Mouse (Mus musculus) heart, embryonic 12.5 days (tissue): ENCODE data around the gene Tjp2. TPM values are rescaled to one million over a fixed set of nuclear protein-coding genes. Genes with fewer than 3 reads are reported as not detected.

Experiments
- ATAC-seq: fragments of 200-750 bp; cut with Nextera tagmentation; 2 replicates; pipeline ENCODE4 v1.8.0; 2017; ENCODE audit warnings: moderate TSS enrichment, moderate library complexity; ENCODE audit not compliant: insufficient number of reproducible peaks, low FRiP score
- H3K27ac ChIP-seq: fragments of 300-500 bp; sonication (generic); 2 replicates; pipeline ENCODE4 v1.5.1; 2016; ENCODE audit warnings: mild to moderate bottlenecking, moderate library complexity; ENCODE audit not compliant: poor library complexity, severe bottlenecking
- H3K27me3 ChIP-seq: fragments of 300-500 bp; sonication (generic); replicated peaks from 2 replicates; pipeline ENCODE4 v1.6.1; 2016; ENCODE audit warnings: mild to moderate bottlenecking, moderate library complexity
- H3K36me3 ChIP-seq: fragments of 300-500 bp; sonication (generic); 2 replicates; pipeline ENCODE4 v1.6.1; 2016; ENCODE audit warnings: mild to moderate bottlenecking, moderate library complexity
- H3K4me1 ChIP-seq: fragments of 300-500 bp; sonication (generic); replicated peaks from 2 replicates; pipeline ENCODE4 v1.6.1; 2016; ENCODE audit warnings: mild to moderate bottlenecking
- H3K4me2 ChIP-seq: fragments of 300-500 bp; sonication (generic); 2 replicates; pipeline ENCODE4 v1.6.1; 2016; ENCODE audit warnings: mild to moderate bottlenecking, moderate library complexity
- H3K4me3 ChIP-seq: fragments of 300-500 bp; sonication (generic); 2 replicates; pipeline ENCODE4 v1.5.1; 2016; ENCODE audit warnings: mild to moderate bottlenecking
- H3K9ac ChIP-seq: fragments of 300-500 bp; sonication (generic); 2 replicates; pipeline ENCODE4 v1.6.1; 2016; ENCODE audit warnings: mild to moderate bottlenecking, moderate library complexity
- H3K9me3 ChIP-seq: fragments of 300-500 bp; sonication (generic); replicated peaks from 2 replicates; pipeline ENCODE4 v1.6.1; 2016; ENCODE audit warnings: mild to moderate bottlenecking, moderate library complexity
- WGBS: fragments of 180-500 bp; shearing (Covaris S2); methylation state at CpG from one replicate; pipeline ENCODE4 v1.1.7; 2016; 5-methylcytosine and 5-hydroxymethylcytosine counted together
- polyA plus RNA-seq: library from polyadenylated mRNA; unstranded; fragments of >200 nt; fragmentation: Nextera tagmentation; extraction: Ambion mirVana; gene quantifications from 2 replicates; pipeline ENCODE4 v1.2.1, GENCODE M21; 2016

Gene Tjp2
- polyA plus RNA-seq, 1 experiment from 2014 or later = 31.9 TPM

- Histone ChIP-seq H3K36me3 (no peaks in the 10 kb centered on the region), H3K9me3 (peaks cover 5% of the 10 kb centered on the region; the same call in 1 of the 2 replicates), H3K4me2 (no peak overlapping the region), H3K4me1 (peaks cover 21% of the 10 kb centered on the region), H3K27ac (peak overlapping the region; percentile 44; the same call in 1 of the 2 replicates), H3K27me3 (no peaks in the 10 kb centered on the region), H3K4me3 (no peak overlapping the region), H3K9ac (no peak overlapping the region)
- ATAC-seq = no peak
- 65% methylated on average over 8 of the region's 8 CpGs for WGBS
Observed at GRCm38 (mm10) chr19:24058851-24059250, 166.0 kb downstream of the Tjp2 start.

GRCm38 (mm10) chr19:24058021-24058420 is 166.8 kb downstream of the Tjp2 start:
- H3K27me3 ChIP-seq = no peaks in the 10 kb centered on the region
- H3K4me1 ChIP-seq = peaks cover 27% of the 10 kb centered on the region
- no peak overlapping the region for H3K4me3 ChIP-seq
- no peak for ATAC-seq
- WGBS = 28% methylated on average over 5 of the region's 5 CpGs
- H3K27ac ChIP-seq = peak overlapping the region; percentile 87
- H3K36me3 ChIP-seq = no peaks in the 10 kb centered on the region
- H3K9ac ChIP-seq = no peak overlapping the region
- H3K9me3 ChIP-seq = peaks cover 5% of the 10 kb centered on the region; the same call in 1 of the 2 replicates
- no peak overlapping the region for H3K4me2 ChIP-seq

GRCm38 (mm10) chr19:24056880-24057279 is 167.9 kb downstream of the Tjp2 start:
- Histone ChIP-seq H3K4me2 (no peak overlapping the region), H3K27ac (peak overlapping the region; percentile 87), H3K9me3 (peaks cover 5% of the 10 kb centered on the region; the same call in 1 of the 2 replicates), H3K4me3 (no peak overlapping the region), H3K9ac (no peak overlapping the region), H3K27me3 (no peaks in the 10 kb centered on the region), H3K4me1 (peaks cover 27% of the 10 kb centered on the region), H3K36me3 (no peaks in the 10 kb centered on the region)
- no peak for ATAC-seq
- 93% methylated on average over 1 of the region's 1 CpGs for WGBS

- no peak for ATAC-seq
- H3K9me3 ChIP-seq = peaks cover 5% of the 10 kb centered on the region; the same call in 1 of the 2 replicates
- no peak overlapping the region for H3K4me2 ChIP-seq
- peaks cover 39% of the 10 kb centered on the region for H3K4me1 ChIP-seq
- H3K4me3 ChIP-seq = no peak overlapping the region
- no peaks in the 10 kb centered on the region for H3K36me3 ChIP-seq
- no peak overlapping the region for H3K9ac ChIP-seq
- no peaks in the 10 kb centered on the region for H3K27me3 ChIP-seq
- peak overlapping the region; percentile 94 for H3K27ac ChIP-seq
- 29% methylated on average over 2 of the region's 2 CpGs for WGBS
Observed at GRCm38 (mm10) chr19:24054904-24055303, 169.9 kb downstream of the Tjp2 start.

DNA sequence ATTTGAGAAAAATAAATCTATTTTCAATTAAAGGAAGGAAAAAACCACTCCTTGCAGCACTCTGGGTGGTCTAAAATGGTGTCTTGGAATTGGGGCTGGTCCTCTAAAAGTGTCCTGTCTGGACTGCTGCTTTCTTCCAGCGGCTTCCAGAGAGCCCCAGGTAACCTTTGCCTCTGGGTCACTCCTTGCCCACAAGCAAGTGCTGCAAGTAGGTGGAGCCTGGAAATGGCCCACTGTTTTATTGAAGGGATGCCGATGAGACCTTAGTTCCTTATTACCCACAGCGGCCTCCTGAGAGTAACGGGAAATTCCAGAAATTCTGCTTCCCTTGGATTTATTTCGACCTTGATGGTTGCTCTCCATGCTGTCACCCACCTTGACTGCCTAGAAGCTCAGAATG is 170.6 kb downstream of the Tjp2 start:
- Histone ChIP-seq H3K27me3 (no peaks in the 10 kb centered on the region), H3K4me3 (no peak overlapping the region)
- no peak for ATAC-seq

DNA sequence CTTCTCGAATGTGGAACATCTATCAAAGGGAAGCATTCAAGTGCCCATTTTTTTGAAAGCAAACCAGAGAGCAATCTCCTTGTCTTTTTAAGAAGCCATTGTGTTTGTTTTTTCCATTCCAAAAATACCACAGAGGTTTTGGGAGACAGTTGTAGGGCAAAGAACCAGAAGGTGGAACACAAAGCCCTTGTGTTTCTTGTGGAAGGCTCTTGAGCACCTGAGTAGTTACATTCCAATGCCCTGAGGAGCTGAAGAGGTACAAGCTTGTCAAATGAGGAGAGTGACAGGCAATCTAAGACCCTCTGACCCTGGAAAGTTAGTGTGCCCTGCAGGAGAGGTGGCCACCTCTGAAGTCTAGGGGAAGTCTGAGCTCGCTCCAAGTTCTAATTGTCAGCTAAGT is 174.3 kb downstream of the Tjp2 start:
- H3K9ac ChIP-seq = no peak overlapping the region
- H3K36me3 ChIP-seq = no peaks in the 10 kb centered on the region
- H3K27me3 ChIP-seq = no peaks in the 10 kb centered on the region
- no peak for ATAC-seq
- H3K4me3 ChIP-seq = no peak overlapping the region
- H3K4me1 ChIP-seq = peaks cover 39% of the 10 kb centered on the region
- 0 out of 2 replicates have a peak, but pooled peaks cover under 1% of the 10 kb centered on the region for H3K9me3 ChIP-seq
- no peak overlapping the region for H3K4me2 ChIP-seq
- peak overlapping the region; percentile 81 for H3K27ac ChIP-seq
- 50% methylated on average over 2 of the region's 2 CpGs for WGBS

More for the DNA sequence above, 170.6 kb downstream of the Tjp2 start:
- whole genome bisulfite sequencing = 72% methylated on average over 5 of the region's 5 CpGs
- peaks cover 42% of the 10 kb centered on the region for H3K4me1 ChIP-seq
- H3K9me3 ChIP-seq = peaks cover 5% of the 10 kb centered on the region; the same call in 1 of the 2 replicates
- no peaks in the 10 kb centered on the region for H3K36me3 ChIP-seq
- H3K9ac ChIP-seq = no peak overlapping the region
- H3K4me2 ChIP-seq = no peak overlapping the region
- peak overlapping the region; percentile 94 for H3K27ac ChIP-seq

DNA sequence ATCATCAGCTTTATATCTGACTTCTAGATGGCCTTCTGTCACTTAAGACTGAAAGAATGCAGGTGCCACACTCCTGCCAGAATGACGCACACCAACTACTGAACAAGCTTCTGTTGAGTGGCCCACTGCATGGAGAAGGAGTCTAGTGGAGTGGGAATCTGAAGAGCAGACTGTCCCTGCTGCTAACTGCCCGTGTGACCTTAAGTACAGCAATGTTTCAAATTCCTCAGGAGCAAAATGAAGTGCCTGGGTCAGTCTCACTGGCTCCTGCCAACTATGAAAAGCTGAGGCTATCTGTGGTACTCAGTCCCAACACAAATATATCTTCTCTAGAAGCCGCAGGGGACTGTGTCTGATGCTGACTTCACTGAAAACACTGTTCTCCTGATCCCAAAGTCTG is 175.5 kb downstream of the Tjp2 start:
- Histone ChIP-seq H3K9ac (no peak overlapping the region), H3K4me3 (no peak overlapping the region), H3K4me2 (no peak overlapping the region), H3K9me3 (no peaks in the 10 kb centered on the region), H3K27ac (peak overlapping the region; percentile 81), H3K4me1 (peaks cover 29% of the 10 kb centered on the region), H3K27me3 (no peaks in the 10 kb centered on the region), H3K36me3 (no peaks in the 10 kb centered on the region)
- 42% methylated on average over 3 of the region's 3 CpGs for WGBS
- 0 out of 2 replicates have a peak, but pooled peaks have one; percentile 2 for ATAC-seq

- H3K9me3 ChIP-seq = no peaks in the 10 kb centered on the region
- H3K9ac ChIP-seq = 0 out of 2 replicates have a peak overlapping the region, but pooled peaks have one; percentile 15
- no peaks in the 10 kb centered on the region for H3K27me3 ChIP-seq
- H3K4me3 ChIP-seq = peak overlapping the region; percentile 17
- peaks cover 20% of the 10 kb centered on the region for H3K4me1 ChIP-seq
- ATAC-seq = 0 out of 2 replicates have a peak, but pooled peaks have one; percentile 33
- peak overlapping the region; percentile 50 for H3K4me2 ChIP-seq
- H3K36me3 ChIP-seq = no peaks in the 10 kb centered on the region
- WGBS = 47% methylated on average over 10 of the region's 10 CpGs
- peak overlapping the region; percentile 84 for H3K27ac ChIP-seq
Observed at GRCm38 (mm10) chr19:24046395-24046993, 178.3 kb downstream of the Tjp2 start.

Other genes with a start within 250 kb of the Tjp2 start
- gene Fam189a2, start 194.0 kb downstream of the Tjp2 start, polyA plus RNA-seq = 4.6 and 4.8 TPM in 2 replicates
- 59.6 and 61.2 TPM in 2 replicates for gene Fxn, start 55.6 kb upstream of the Tjp2 start, polyA plus RNA-seq